Mouse (Mus musculus) thymus, postnatal 10 days (tissue): ENCODE results near the gene Opcml.

ENCODE experiments used
- DNase-seq, 2 experiments: peaks; one replicate each; pipeline ENCODE4 v3.0.0; 2021; ENCODE audit warnings: low spot score in 2 of 2

Gene Opcml

DNA sequence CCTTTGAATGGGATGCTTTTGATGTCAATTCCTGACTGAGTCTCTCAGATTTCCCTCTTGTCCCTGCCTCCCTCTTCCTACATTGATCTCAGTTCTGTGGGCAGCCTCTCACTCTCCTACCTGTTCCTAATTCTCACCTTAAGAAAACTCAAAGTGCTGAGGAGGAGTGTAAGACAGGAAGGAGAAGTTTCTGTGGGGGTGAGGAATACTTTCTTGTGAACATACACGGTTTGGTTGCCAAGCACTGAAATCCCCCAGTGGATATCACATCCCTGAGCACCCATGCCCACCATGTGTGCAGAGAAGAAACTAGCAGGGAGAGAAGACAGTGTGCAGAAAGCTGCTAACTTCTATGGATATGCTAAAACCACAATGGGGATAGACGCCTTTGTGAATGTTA lies 1141.5 kb downstream of the Opcml start:
- DNase-seq, result no peak

GRCm38 (mm10) chr9:28937163-28937562 lies 1146.6 kb downstream of the Opcml start:
- DNase-seq, result no peak

DNA sequence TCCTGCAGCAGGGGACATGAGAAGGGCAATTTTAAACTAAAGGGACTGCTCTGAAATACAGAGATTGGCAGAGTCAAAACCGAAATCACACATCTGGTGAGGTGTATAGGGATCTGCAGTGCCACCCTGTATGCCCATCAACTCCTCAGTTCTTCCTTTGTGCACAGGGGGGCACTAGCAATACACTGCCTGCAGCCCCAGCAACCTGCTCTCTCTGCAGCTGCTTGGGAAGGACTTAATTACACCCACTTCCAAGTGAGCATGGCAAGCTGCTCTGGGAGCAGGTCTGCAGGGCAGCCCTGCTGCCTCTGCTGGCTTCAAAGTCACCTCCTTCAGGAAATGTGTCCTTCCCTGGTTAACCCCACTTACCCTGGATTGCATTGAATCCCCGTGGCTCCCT lies 1147.4 kb downstream of the Opcml start:
- no peak for DNase-seq

- DNase-seq, result no peak
Observed at GRCm38 (mm10) chr9:28940901-28941300, 1150.3 kb downstream of the Opcml start.

DNA sequence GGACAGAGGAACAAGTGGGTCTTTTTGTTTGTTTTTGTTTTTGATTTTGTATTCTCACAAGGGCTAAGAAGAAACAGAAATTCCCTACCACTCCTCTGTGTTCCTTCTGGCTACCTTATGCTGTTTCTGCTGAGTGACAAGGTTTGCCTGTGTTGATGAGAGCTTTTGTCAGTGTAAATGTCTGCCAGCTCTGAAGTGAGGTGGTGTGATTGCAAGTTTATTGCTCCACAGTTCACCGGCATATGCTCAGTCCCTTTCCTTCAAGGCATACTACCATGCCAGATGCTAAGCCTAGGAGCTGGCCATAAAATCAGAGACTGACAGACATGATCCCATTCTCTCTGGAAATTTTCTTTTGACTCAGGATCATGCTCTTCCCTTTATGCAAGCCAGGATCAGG lies 1178.9 kb downstream of the Opcml start:
- DNase-seq, result no peak
